Mouse (Mus musculus) hindbrain, embryonic 10.5 days (tissue): ENCODE measurements around the gene Syt8. TPM values are rescaled to one million over a fixed set of nuclear protein-coding genes. Genes with fewer than 3 reads are reported as not detected.

ENCODE experiments used
- DNase-seq: peaks from one replicate; pipeline ENCODE4 v3.0.0-alpha.2; 2017; ENCODE audit warnings: low spot score
- H3K27ac ChIP-seq: fragments of 300-500 bp; sonication (generic); 2 replicates; pipeline ENCODE4 v1.5.1; 2016; ENCODE audit warnings: mild to moderate bottlenecking, moderate library complexity
- H3K27me3 ChIP-seq: fragments of 300-500 bp; sonication (generic); 2 replicates; pipeline ENCODE4 v1.6.1; 2016; ENCODE audit warnings: mild to moderate bottlenecking; ENCODE audit not compliant: poor library complexity, insufficient read depth, severe bottlenecking
- H3K36me3 ChIP-seq: fragments of 300-500 bp; sonication (generic); 2 replicates; pipeline ENCODE4 v1.6.1; 2016; ENCODE audit warnings: mild to moderate bottlenecking, moderate library complexity
- H3K4me1 ChIP-seq: fragments of 300-500 bp; sonication (generic); replicated peaks from 2 replicates; pipeline ENCODE4 v1.6.1; 2016; ENCODE audit warnings: mild to moderate bottlenecking
- H3K4me3 ChIP-seq: fragments of 300-500 bp; sonication (generic); 2 replicates; pipeline ENCODE4 v1.5.1; 2016; ENCODE audit warnings: mild to moderate bottlenecking, moderate library complexity
- H3K9me3 ChIP-seq: fragments of 300-500 bp; sonication (generic); 2 replicates; pipeline ENCODE4 v1.6.1; 2016; ENCODE audit warnings: mild to moderate bottlenecking, moderate library complexity
- WGBS: fragments of 180-500 bp; shearing (Covaris S2); methylation state at CpG from one replicate; pipeline ENCODE4 v1.1.7; 2016; 5-methylcytosine and 5-hydroxymethylcytosine counted together
- polyA plus RNA-seq: library from polyadenylated mRNA; unstranded; fragments of >200 nt; fragmentation: Nextera tagmentation; extraction: Ambion mirVana; gene quantifications from 2 replicates; pipeline ENCODE4 v1.2.1, GENCODE M21; 2016

The Syt8 gene
- polyA plus RNA-seq, 1 experiment from 2014 or later: not detected

DNA sequence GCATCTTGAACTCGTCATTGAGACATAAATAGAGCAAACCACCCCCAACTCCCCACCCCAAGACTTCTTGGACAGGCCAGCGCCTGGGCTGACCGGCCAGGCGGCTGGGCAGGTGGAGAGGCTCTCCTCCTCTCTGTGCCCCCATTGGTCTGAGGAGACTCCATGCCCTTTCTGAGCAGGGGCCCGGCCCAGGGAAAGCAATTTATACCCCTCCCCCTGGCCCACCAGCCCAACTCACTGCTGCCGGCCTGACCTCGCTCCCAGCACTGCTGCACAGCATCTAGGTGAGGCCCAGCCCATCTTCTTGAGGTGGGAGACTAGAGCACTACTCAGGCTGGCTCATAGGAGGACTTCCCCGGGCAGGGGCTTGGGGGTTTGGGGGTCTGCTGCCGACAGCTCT is 6.9 kb downstream of the Syt8 start, which contains the start of gene Tnni2:
Gene Tnni2, plus strand, starts transcription at position 224 of the 400 bp plus-strand sequence.
- no peak for DNase-seq
- no peaks in the 10 kb centered on the region for H3K9me3 ChIP-seq
- no peak within 1 kb of the TSS for H3K4me3 ChIP-seq
- H3K36me3 ChIP-seq: no peaks in the 10 kb centered on the region
- H3K27me3 ChIP-seq: peaks cover 4% of the 10 kb centered on the region; the same call in 1 of the 2 replicates
- 80% methylated on average over 9 of the region's 9 CpGs for whole genome bisulfite sequencing
- peak within 1 kb of the TSS; percentile 82 for H3K27ac ChIP-seq
- peaks cover 21% of the 10 kb centered on the region for H3K4me1 ChIP-seq

DNA sequence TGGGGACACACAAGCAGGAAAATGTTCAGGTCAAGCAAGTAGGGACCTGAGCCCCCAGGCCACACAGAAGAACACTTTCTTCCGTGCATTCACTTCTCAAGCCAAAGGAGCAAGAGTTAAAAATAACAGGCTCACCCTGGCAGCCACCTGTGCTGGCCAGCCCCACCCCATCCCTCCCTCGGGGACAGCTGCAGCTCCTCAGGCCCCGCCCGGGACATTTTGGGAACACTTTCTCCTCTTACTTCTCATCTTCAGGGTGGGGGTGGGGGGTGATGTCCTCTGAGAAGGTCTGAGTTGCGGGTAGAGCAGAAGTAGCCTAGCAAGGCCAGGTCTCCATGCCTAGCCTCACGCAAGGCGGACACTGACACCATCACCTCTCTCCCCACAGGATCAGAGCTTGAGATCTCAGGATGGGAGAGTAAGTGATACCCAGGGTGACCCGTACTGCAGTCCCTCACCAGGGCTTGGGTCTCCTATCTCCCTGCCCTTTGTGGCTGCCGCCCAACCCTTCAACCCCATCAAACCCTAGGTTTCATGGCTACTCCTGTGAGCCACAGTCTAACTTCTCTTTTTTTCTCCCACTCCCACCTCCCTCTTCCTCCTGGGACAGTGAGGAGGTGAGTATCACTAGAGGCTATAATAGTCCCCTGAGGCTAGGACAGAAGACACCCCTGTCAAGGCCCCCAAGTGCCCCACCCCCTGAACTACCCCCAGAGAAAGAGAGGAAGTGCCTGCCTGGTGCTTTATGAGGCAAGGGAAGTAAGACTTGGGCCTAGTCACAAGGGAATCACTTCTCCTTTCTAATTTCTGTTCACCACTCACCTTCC is 7.6 kb downstream of the Syt8 start:
- peak overlapping the region; percentile 82; the same call in 1 of the 2 replicates for H3K27ac ChIP-seq
- 73% methylated on average over 9 of the region's 9 CpGs for WGBS

DNA sequence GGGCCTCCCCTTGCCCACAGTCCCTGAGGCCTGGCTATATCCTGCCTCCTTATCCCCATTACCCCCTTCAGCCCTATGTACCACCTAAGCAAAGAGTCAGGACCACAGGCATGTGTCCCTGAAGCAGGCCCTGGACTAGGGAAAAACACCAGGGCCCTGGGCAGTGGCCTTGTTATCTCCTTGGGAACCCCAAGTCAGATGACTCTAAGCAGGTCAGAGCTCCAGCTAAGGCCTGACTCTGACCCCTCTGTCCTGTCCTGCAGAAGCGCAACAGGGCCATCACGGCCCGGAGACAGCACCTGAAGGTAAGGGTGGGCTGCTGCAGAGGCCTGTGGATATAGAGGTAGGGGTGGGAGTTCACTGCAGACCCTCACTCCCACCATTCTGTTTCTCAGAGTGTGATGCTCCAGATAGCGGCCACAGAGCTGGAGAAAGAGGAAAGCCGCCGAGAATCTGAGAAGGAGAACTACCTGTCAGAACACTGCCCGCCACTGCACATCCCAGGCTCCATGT is 8.3 kb downstream of the Syt8 start:
- no peak overlapping the region for H3K4me3 ChIP-seq
- H3K9me3 ChIP-seq: no peaks in the 10 kb centered on the region
- H3K36me3 ChIP-seq: no peaks in the 10 kb centered on the region
- no peak for DNase-seq
- H3K27ac ChIP-seq: peak overlapping the region; percentile 6
- H3K27me3 ChIP-seq: peaks cover 4% of the 10 kb centered on the region; the same call in 1 of the 2 replicates
- whole genome bisulfite sequencing: 89% methylated on average over 7 of the region's 7 CpGs
- H3K4me1 ChIP-seq: peaks cover 17% of the 10 kb centered on the region

More for the DNA sequence above, 7.6 kb downstream of the Syt8 start:
- Histone ChIP-seq H3K27me3 (peaks cover 4% of the 10 kb centered on the region; the same call in 1 of the 2 replicates), H3K9me3 (no peaks in the 10 kb centered on the region), H3K36me3 (no peaks in the 10 kb centered on the region), H3K4me1 (peaks cover 17% of the 10 kb centered on the region), H3K4me3 (no peak overlapping the region)
- DNase-seq: no peak

DNA sequence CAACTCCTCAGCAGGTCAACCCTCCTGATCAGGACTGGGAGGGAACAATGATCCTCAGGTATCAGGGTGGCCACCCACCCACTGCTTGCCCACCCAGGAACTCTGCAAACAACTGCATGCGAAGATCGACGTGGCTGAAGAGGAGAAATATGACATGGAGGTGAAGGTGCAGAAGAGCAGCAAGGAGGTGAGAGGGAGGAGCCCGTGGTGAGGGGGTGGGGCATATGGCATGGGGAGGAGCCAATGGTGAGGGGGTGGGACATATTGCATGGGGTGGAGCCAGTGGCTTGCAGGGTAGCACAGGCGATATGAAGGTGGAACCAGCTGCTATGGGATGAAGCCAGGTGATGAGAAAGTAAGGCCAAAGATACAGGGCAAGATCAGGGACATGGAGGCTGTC is 8.8 kb downstream of the Syt8 start:
- Histone ChIP-seq H3K4me1 (peaks cover 17% of the 10 kb centered on the region), H3K4me3 (no peak overlapping the region), H3K27ac (0 out of 2 replicates have a peak overlapping the region, but pooled peaks have one; percentile 6), H3K27me3 (peaks cover 4% of the 10 kb centered on the region; the same call in 1 of the 2 replicates), H3K36me3 (no peaks in the 10 kb centered on the region), H3K9me3 (no peaks in the 10 kb centered on the region)
- no peak for DNase-seq
- WGBS: 91% methylated on average over 5 of the region's 5 CpGs

DNA sequence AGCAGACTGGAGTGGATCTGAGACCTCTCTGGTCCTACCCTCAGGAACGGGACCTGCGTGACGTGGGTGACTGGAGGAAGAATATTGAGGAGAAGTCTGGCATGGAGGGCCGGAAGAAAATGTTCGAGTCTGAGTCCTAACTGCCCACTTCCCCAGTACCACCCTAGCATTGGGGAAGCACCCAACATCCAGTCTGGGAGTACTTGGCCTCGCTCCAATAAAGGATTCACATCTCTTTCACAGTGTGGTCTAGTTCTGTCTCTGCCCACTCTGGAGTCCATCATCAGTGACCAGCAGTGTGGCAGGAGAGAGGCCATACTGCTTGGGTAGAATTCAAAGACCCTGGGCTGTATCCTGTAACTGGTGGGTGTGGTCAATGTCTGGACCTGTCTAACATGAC is 9.5 kb downstream of the Syt8 start:
- no peak overlapping the region for H3K27ac ChIP-seq
- H3K36me3 ChIP-seq: no peaks in the 10 kb centered on the region
- H3K4me1 ChIP-seq: peaks cover 17% of the 10 kb centered on the region
- 94% methylated on average over 6 of the region's 6 CpGs for WGBS
- no peak for DNase-seq
- no peaks in the 10 kb centered on the region for H3K9me3 ChIP-seq
- no peak overlapping the region for H3K4me3 ChIP-seq
- H3K27me3 ChIP-seq: peaks cover 3% of the 10 kb centered on the region; the same call in 1 of the 2 replicates

DNA sequence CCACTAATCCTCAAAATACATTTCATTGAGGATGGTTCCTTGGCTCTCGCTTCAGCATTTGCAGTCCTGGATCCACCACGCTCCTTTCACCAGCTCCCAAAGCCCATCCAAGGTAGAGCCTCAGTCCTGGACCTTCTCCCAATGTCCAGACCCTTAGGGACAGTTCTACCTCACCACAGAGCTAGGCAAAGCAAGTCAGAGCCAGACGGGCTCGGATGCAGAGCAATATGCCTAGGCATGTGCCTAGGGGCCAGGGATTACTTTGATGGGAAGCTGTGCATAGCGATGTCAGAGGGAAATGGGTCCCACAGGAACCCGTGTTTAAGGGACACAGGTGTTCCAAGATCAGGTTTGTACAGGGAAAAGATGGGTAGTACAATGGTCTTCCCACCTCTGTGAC is 10.7 kb downstream of the Syt8 start:
- H3K36me3 ChIP-seq: no peaks in the 10 kb centered on the region
- H3K27me3 ChIP-seq: no peaks in the 10 kb centered on the region
- H3K9me3 ChIP-seq: no peaks in the 10 kb centered on the region
- no peak overlapping the region for H3K4me3 ChIP-seq
- H3K4me1 ChIP-seq: peaks cover 17% of the 10 kb centered on the region
- WGBS: 90% methylated on average over 6 of the region's 6 CpGs
- H3K27ac ChIP-seq: no peak overlapping the region
- no peak for DNase-seq

DNA sequence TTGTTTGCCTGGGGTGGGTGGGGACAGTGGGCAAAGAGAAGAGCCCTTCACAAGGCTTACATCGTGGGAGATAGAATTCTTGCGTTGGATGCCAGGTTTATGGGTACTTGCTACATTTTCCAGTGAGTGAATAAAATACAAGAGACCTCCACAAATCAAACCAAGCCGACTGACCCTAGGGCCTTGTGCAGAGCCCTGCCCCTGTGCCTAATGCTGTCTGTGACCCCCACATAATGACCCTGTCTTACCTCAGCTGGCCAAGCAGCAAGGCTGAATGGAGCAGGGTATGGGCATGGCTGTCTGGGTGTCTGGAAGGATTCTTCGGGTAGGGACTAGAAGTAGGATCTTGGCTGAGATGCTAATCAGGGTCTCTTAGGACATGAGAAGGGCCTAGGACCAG is 11.6 kb downstream of the Syt8 start:
- peaks cover 10% of the 10 kb centered on the region; the same call in 1 of the 2 replicates for H3K4me1 ChIP-seq
- H3K36me3 ChIP-seq: no peaks in the 10 kb centered on the region
- WGBS: 88% methylated on average over 4 of the region's 4 CpGs
- H3K27ac ChIP-seq: no peak overlapping the region
- H3K9me3 ChIP-seq: no peaks in the 10 kb centered on the region
- DNase-seq: no peak
- H3K27me3 ChIP-seq: no peaks in the 10 kb centered on the region
- no peak overlapping the region for H3K4me3 ChIP-seq

DNA sequence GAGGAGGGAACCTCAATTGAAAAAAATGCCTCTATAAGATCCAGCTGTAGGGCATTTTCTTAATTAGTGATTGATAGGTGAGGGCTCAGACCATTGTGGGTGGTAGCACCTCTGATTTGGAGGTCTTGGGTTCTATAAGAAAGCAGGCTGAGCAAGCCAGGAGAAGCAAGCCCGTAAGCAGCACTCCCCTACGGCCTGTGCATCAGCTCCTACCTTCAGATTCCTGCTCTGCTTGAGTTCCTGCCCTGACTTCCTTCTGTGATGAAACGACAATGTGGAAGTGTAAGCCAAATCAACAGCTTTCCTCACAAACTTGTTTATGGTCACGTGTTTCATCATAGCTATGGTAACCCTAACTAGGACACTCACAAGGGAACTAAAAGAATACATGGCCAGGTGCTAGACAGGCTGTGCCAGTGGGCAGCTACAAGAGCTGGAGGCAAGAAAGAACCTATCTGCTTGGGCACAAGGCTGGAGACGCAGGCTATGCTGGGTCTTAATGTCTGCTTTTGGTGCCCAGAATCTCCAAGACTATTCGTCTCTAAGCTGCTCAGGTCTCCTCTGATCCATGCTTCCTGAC is 14.5 kb downstream of the Syt8 start:
- WGBS: 80% methylated on average over 6 of the region's 6 CpGs
- no peaks in the 10 kb centered on the region for H3K36me3 ChIP-seq
- peaks cover 4% of the 10 kb centered on the region; the same call in 1 of the 2 replicates for H3K4me1 ChIP-seq
- no peak for DNase-seq
- no peaks in the 10 kb centered on the region for H3K27me3 ChIP-seq
- no peaks in the 10 kb centered on the region for H3K9me3 ChIP-seq
- no peak overlapping the region for H3K4me3 ChIP-seq
- H3K27ac ChIP-seq: no peak overlapping the region

DNA sequence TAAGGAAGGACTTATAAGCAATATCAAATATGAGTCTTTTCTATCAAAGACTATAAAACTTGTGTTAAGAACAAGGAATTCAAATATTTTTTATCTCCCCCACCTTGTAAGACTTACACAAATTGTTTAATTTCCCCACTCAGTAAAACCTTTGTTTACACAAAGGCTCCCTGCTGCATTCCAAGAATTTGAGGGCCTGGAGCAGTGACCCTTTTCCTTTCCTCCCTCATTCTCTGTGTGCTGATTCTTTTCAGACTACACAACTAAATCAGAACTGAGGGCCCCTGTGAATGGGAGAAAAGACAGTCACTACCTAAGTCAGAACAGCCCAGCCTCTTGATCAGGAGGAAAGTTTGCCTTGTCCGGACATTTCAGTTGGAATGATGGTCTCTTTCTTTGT is 20.1 kb downstream of the Syt8 start:
- H3K36me3 ChIP-seq: no peaks in the 10 kb centered on the region
- no peak for DNase-seq
- H3K9me3 ChIP-seq: no peaks in the 10 kb centered on the region
- H3K4me3 ChIP-seq: no peak overlapping the region
- H3K27me3 ChIP-seq: no peaks in the 10 kb centered on the region
- H3K27ac ChIP-seq: peak overlapping the region; percentile 86
- 15% methylated on average over 1 of the region's 1 CpGs for WGBS
- peaks cover 53% of the 10 kb centered on the region for H3K4me1 ChIP-seq

DNA sequence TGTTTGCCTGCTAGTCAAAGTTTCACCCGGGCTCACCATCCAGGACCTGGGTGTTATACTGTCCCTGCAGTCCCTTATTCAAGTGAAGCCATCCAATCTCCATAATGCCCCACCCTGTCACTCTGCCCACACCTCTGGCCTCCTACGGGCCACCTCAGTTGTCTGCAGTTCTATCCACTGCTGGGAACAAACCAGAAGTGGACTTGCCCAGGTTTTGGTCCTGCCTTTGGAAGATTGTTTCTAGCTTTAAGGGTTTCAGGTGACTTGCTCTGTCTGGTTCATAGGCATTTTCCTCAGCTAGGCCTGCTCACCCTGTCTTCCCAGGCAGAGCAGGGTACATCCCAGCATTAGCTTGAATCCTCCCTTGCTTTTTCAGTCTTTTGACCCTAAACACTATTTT is 20.6 kb downstream of the Syt8 start:
- no peak for DNase-seq
- no peaks in the 10 kb centered on the region for H3K27me3 ChIP-seq
- 42% methylated on average over 2 of the region's 2 CpGs for WGBS
- H3K4me1 ChIP-seq: peaks cover 53% of the 10 kb centered on the region
- no peak overlapping the region for H3K4me3 ChIP-seq
- no peaks in the 10 kb centered on the region for H3K9me3 ChIP-seq
- no peaks in the 10 kb centered on the region for H3K36me3 ChIP-seq
- peak overlapping the region; percentile 86 for H3K27ac ChIP-seq

DNA sequence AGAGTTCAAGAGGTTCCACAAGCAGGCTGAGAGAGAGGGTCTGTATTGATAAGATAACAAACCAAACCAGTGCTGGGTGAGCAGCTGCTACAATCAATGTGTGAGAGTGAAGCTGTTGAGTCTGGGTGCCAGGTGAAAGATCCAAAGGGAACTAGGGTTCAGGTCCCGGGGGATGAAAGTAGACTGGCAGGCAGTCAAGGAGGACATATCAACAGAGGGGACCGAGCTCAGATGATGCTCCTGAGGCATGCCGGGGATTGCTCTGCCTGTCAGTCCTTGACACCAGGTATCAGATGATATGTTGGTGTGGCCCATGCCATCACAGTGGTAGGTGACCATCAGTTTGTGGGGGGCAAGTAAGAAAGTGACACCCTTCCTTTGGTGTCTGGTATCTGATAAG is 22.2 kb downstream of the Syt8 start:
- 67% methylated on average over 3 of the region's 3 CpGs for WGBS
- Histone ChIP-seq H3K9me3 (no peaks in the 10 kb centered on the region), H3K4me3 (no peak overlapping the region), H3K36me3 (no peaks in the 10 kb centered on the region), H3K27ac (peak overlapping the region; percentile 86), H3K4me1 (peaks cover 53% of the 10 kb centered on the region), H3K27me3 (no peaks in the 10 kb centered on the region)
- no peak for DNase-seq

DNA sequence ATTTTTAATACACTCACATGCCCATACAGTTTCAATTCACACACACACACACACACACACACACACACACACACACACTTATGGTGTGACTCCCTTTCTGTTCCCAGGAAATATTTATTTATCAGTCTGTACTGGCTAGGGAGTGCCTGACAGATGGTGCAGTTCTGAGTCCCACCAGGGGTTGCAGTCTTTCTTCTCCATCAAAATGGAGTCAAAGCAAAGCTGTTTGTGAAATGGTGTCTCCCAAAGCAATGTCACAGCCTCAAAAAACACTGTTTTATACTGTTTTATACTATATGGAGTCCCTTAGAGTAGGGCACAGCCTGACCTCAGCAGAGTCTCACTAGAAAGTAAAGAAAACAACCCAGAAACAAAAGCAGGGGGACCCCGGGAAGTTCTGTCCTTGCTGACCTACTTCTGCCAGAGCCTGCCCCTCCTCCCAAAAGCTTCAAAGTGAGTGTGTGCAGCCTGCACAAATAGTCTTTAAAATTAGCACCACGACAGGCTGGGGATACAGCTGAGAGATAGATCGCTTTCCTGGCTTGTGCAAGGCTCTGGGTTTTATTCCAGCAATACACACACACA is 22.7 kb downstream of the Syt8 start:
- Histone ChIP-seq H3K27me3 (no peaks in the 10 kb centered on the region), H3K27ac (peak overlapping the region; percentile 86), H3K9me3 (no peaks in the 10 kb centered on the region), H3K36me3 (no peaks in the 10 kb centered on the region), H3K4me3 (no peak overlapping the region), H3K4me1 (peaks cover 53% of the 10 kb centered on the region)
- WGBS: 33% methylated on average over 3 of the region's 3 CpGs
- DNase-seq: peak; percentile 43

DNA sequence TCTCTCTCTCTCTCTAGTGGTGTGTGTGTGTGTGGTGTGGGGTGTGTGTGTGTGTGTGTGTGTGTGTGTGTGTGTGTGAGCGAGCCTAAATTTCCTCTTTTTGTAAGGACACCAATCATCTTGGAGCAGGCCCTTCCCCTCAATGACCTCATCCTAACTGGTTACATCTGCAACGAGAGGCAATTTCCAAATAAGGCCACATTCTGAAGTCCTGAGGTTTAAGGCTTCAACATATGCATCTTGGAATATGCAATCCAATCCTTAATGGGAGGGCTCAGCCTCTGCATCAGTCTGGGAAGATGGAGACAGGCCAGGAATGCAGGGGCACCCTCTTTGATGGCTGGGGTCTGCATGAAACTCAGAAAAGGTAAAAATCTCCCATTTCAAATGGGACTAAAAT is 23.4 kb downstream of the Syt8 start:
- no peak overlapping the region for H3K4me3 ChIP-seq
- H3K36me3 ChIP-seq: no peaks in the 10 kb centered on the region
- H3K4me1 ChIP-seq: peaks cover 53% of the 10 kb centered on the region
- DNase-seq: peak; percentile 49
- 35% methylated on average over 2 of the region's 2 CpGs for WGBS
- H3K9me3 ChIP-seq: no peaks in the 10 kb centered on the region
- H3K27ac ChIP-seq: peak overlapping the region; percentile 86
- H3K27me3 ChIP-seq: no peaks in the 10 kb centered on the region
